Mouse (Mus musculus): ENCODE results near the gene Dock7.

DNA sequence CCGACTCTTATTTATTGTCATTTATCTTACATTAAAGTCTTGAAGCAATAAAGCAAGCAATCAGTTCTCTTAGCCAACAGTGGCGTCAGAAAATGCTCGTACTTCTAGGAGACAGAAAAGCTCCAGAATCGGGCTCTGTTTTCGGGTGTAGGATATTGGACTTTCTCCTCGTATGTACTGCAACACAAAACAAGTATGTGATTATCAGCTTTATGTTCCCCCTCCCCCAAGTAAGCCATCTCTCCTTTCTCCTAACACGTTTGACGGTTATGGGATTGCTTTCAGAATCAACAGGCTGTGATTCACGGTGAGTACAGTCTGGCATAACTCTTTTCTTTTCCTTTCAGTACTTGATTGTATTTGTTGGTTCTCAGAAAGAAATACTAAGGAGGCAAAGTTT is 42.3 kb upstream of the Dock7 start:
- TF ChIP-seq POLR2A (IDR thresholded peaks at IDR 0.05; ENCODE audit: low read depth, low read length) (no peak), CTCF (IDR thresholded peaks at IDR 0.05; ENCODE audit: extremely low read depth, insufficient read length, insufficient replicate concordance, low read depth, low read length) (no peak)
